Mouse (Mus musculus) heart, postnatal 0 days (tissue): ENCODE data around the gene Prkab2.

ENCODE experiments used
- CTCF ChIP-seq: IDR thresholded peaks from 2 replicates; pipeline ENCODE4 v1.5.1; 2016; ENCODE audit warnings: antibody characterized with exemption, control low read depth, low read depth
- EP300 ChIP-seq: IDR thresholded peaks from 2 replicates; pipeline ENCODE4 v1.6.1; 2016; ENCODE audit warnings: antibody characterized with exemption, low read depth

DNA sequence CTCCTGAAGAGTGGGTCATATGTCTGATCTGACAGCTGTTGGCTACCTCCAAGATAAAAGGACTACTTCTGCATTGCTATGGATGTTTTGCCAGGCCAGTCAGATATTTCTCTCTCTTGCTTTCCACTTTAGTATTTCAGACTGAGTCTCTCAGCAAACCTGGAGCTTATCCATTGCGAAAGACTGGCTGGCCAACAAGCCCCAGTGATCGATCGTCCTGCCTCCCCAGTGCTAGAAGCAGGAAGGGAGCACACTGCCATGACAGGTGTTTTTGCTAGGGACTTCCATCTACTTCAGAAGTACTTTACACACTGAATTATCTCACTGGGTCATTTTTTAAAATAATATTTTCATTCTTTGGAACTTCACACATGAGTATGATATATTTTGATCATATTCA, 20.4 kb downstream of the Prkab2 start:
- TF ChIP-seq CTCF (no peak), EP300 (no peak)
